Mouse (Mus musculus) limb, embryonic 13.5 days (tissue): ENCODE measurements around the gene Gtpbp1. TPM values are rescaled to one million over a fixed set of nuclear protein-coding genes. Genes with fewer than 3 reads are reported as not detected.
A peak's percentile ranks its signal among the peaks of the same experiment; 100 is the strongest.

Experiments
- ATAC-seq: fragments of 200-750 bp; cut with Nextera tagmentation; 2 replicates; pipeline ENCODE4 v1.8.0; 2017; ENCODE audit warnings: low read depth, moderate number of reproducible peaks, moderate TSS enrichment; ENCODE audit not compliant: low FRiP score
- H3K27ac ChIP-seq: fragments of 300-500 bp; sonication (generic); 2 replicates; pipeline ENCODE4 v1.5.1; 2015; ENCODE audit warnings: inconsistent platforms, mild to moderate bottlenecking, moderate library complexity
- H3K27me3 ChIP-seq: fragments of 300-500 bp; sonication (generic); 2 replicates; pipeline ENCODE4 v1.6.1; 2015; ENCODE audit warnings: mild to moderate bottlenecking, inconsistent platforms
- H3K36me3 ChIP-seq: fragments of 300-500 bp; sonication (generic); 2 replicates; pipeline ENCODE4 v1.6.1; 2015; ENCODE audit warnings: inconsistent platforms, mild to moderate bottlenecking, moderate library complexity
- H3K4me1 ChIP-seq: fragments of 300-500 bp; sonication (generic); 2 replicates; pipeline ENCODE4 v1.6.1; 2015; ENCODE audit warnings: inconsistent platforms
- H3K4me2 ChIP-seq: fragments of 300-500 bp; sonication (generic); replicated peaks from 2 replicates; pipeline ENCODE4 v1.6.1; 2015; ENCODE audit warnings: inconsistent platforms, mild to moderate bottlenecking, moderate library complexity
- H3K4me3 ChIP-seq: fragments of 300-500 bp; sonication (generic); 2 replicates; pipeline ENCODE4 v1.5.1; 2015; ENCODE audit warnings: moderate library complexity, mild to moderate bottlenecking, inconsistent platforms
- H3K9ac ChIP-seq: fragments of 300-500 bp; sonication (generic); 2 replicates; pipeline ENCODE4 v1.6.1; 2015; ENCODE audit warnings: mild to moderate bottlenecking, inconsistent platforms
- H3K9me3 ChIP-seq: fragments of 300-500 bp; sonication (generic); 2 replicates; pipeline ENCODE4 v1.6.1; 2016; ENCODE audit warnings: inconsistent platforms
- WGBS: fragments of 180-500 bp; shearing (Covaris S2); methylation state at CpG from one replicate; pipeline ENCODE4 v1.1.7; 2015; 5-methylcytosine and 5-hydroxymethylcytosine counted together
- polyA plus RNA-seq: library from polyadenylated mRNA; unstranded; fragments of >200 nt; fragmentation: Nextera tagmentation; extraction: Ambion mirVana; gene quantifications from 2 replicates; pipeline ENCODE4 v1.2.1, GENCODE M21; 2015

Gene Gtpbp1
- polyA plus RNA-seq, 1 experiment from 2014 or later: 40.8 TPM

DNA sequence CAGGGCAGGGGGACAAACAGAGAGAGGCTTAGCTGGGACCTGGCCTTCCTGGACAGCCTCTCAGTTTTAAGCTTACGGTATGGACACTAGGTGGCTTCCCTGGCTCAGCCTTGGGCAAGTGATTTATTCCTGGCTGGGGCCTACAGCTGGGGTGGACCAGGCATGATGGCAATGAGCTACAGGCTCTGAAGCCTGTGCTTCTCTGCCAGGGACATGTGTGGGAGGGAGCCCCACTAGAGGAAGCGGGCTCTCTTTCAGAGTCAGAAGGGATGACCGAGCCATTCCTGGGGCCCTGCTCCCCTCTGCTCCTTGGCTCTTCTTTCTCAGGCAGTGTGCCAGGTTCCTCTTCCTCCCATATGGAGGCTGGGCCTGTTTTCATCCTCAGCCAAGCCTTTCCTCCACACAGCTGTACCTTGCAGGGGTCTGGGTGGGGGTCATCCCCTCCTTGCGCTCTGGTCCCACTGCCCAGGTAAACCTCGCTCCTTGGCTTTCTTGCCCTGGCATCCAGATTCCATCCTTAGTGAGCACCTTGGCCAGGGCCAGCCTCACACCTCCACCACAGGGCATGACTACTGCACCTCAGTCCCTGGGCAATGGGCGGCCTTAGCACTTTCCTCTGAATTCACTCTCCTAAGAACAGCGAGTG is 73.1 kb downstream of the Gtpbp1 start:
- Histone ChIP-seq H3K36me3 (peaks cover 50% of the 10 kb centered on the region), H3K27ac (no peak overlapping the region), H3K27me3 (no peaks in the 10 kb centered on the region), H3K9me3 (no peaks in the 10 kb centered on the region), H3K4me2 (no peak overlapping the region), H3K9ac (no peak overlapping the region; the same call in 1 of the 2 replicates), H3K4me1 (0 out of 2 replicates have a peak, but pooled peaks cover 5% of the 10 kb centered on the region), H3K4me3 (no peak overlapping the region)
- ATAC-seq: no peak
- 91% methylated on average over 7 of the region's 7 CpGs for WGBS

DNA sequence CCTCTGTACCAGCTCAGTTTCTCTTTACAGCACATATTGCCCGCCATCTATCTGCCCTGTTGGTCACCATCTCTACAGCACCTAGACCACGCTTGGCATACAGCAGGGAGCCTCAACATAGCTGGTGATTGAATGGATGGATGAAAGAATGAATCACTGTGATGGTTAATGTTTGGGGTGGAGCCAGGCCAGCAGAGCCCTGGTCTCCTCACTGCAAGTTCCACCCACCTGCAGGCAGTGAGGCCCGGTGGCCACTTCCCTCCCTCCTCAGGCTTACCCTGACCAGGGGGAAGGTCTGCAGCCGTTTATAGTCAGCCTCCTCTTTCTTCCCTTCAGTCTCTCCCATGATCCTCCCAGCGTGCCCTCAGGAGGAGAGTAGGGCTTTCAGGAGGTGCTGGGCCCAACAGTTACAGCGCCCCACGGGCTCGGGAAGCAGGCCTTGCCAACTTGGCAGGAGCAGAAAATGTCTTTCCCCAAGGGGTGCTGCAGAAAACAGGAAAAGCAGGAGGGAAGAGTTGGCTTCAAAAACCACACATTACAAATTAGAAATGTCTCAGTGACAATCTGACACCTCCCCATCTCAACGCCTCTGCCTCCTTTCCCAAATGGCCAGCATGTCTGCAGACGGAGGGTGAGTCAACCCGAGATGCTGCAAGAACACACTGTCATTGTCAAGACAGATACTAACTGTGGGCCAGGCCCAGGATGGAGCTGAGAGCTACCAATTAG is 74.1 kb downstream of the Gtpbp1 start:
- WGBS: 77% methylated on average over 11 of the region's 11 CpGs
- Histone ChIP-seq H3K4me2 (no peak overlapping the region), H3K4me3 (no peak overlapping the region), H3K9me3 (no peaks in the 10 kb centered on the region), H3K27me3 (no peaks in the 10 kb centered on the region), H3K36me3 (peaks cover 50% of the 10 kb centered on the region), H3K4me1 (0 out of 2 replicates have a peak, but pooled peaks cover 5% of the 10 kb centered on the region), H3K27ac (no peak overlapping the region), H3K9ac (no peak overlapping the region)
- no peak for ATAC-seq

DNA sequence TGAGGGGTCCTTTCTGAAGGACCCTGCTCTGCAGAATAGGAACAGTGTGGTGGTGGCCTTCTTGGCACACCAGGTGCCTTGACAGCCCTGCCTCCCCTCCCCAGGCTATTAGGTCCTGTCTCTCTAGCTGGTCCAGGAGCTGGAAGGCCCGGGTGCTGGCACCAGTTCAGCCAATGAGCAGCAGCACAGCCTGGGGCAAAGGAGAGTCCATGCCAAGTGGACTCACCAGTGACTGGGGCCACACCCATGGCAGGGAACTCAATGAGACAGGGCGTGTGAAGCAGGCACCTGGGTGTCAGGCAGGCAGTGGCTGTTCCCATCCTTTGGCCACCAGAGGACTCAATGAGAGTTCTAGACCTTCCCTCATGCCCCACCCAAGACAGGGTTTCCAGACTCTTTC is 74.7 kb downstream of the Gtpbp1 start:
- H3K36me3 ChIP-seq: peaks cover 50% of the 10 kb centered on the region
- H3K27ac ChIP-seq: no peak overlapping the region
- H3K4me1 ChIP-seq: 0 out of 2 replicates have a peak, but pooled peaks cover 5% of the 10 kb centered on the region
- no peak overlapping the region for H3K9ac ChIP-seq
- no peak overlapping the region for H3K4me2 ChIP-seq
- no peak overlapping the region for H3K4me3 ChIP-seq
- no peaks in the 10 kb centered on the region for H3K9me3 ChIP-seq
- WGBS: 79% methylated on average over 2 of the region's 2 CpGs
- no peaks in the 10 kb centered on the region for H3K27me3 ChIP-seq
- no peak for ATAC-seq

DNA sequence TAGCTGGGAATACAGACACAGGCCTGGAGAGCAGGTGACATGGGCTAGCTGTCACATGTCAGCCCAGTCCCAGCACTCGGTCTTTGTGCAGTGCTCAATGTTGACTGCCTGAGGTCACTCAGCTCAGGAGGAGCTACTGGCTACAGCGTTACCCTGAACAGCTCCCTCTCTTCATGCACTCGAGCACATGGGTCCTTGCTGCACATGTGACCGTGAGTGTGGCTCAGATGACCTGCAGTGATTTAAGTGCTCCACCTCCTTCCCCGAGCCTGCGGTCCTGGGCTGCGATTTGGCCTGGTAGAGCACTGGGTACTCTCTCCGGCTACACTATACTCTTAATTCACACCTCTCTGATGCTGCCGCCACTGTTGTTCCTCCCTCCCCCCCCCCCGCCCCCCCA is 75.5 kb downstream of the Gtpbp1 start:
- Histone ChIP-seq H3K27ac (no peak overlapping the region), H3K4me1 (peaks cover 12% of the 10 kb centered on the region), H3K27me3 (no peaks in the 10 kb centered on the region), H3K36me3 (peaks cover 43% of the 10 kb centered on the region), H3K4me3 (no peak overlapping the region), H3K9ac (no peak overlapping the region), H3K4me2 (no peak overlapping the region), H3K9me3 (no peaks in the 10 kb centered on the region)
- 49% methylated on average over 10 of the region's 10 CpGs for WGBS
- no peak for ATAC-seq

DNA sequence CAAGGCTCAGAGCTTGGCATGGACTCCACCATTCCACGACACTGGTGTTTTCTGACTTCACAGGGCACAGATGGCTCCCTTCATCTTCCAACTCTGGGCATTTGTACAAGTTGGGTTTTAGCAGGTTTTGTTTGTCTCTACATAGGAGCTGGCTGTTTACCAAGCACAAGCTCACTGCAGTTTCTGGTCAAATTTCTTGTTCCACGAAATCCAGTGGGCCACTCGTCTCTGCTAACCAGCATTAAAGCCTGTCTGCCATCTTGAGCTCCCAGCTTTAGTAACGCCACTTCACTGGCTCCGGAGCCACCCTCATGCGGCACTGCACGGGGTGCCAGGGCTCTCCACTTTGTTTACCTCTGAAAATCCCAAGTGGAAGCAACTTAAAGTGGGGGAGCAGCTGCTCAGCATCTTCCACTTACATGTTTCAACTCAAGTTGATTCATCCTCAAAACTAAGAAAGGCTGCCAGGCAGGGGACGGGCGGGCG is 76.0 kb downstream of the Gtpbp1 start:
- Histone ChIP-seq H3K4me3 (no peak overlapping the region), H3K36me3 (peaks cover 39% of the 10 kb centered on the region), H3K4me1 (peaks cover 16% of the 10 kb centered on the region), H3K9ac (no peak overlapping the region), H3K27me3 (no peaks in the 10 kb centered on the region), H3K9me3 (no peaks in the 10 kb centered on the region), H3K27ac (no peak overlapping the region), H3K4me2 (no peak overlapping the region)
- WGBS: 88% methylated on average over 10 of the region's 10 CpGs
- ATAC-seq: no peak

DNA sequence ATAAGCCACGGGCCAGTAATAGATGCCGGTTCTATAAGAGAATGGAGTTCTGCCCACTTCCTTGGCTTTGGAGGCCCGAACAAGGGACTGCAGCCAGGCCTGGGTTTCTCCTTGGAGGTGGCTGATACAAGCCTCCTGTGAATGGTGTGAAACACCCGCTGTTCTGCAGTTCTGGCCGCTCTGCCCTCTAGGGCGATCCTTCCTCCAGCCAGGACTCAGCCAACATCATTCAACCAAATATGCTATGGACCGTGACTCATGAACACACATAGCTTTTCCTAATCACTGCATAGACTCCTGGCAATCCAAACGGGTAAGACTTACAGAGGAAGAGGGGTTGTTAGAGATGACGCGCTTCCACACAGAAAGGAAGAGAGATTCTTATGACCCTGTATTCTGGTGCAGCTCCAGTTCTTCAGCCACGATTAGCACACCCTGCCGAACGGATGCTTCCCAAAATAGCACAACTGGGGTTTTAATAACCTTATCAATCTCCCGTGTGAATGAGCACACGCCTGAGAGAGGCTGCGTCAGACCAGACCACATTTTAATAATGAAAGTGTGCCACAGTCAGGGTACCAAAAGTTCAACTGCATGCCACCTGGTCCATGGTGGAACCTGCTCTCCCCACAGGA is 76.8 kb downstream of the Gtpbp1 start:
- no peak overlapping the region for H3K27ac ChIP-seq

DNA sequence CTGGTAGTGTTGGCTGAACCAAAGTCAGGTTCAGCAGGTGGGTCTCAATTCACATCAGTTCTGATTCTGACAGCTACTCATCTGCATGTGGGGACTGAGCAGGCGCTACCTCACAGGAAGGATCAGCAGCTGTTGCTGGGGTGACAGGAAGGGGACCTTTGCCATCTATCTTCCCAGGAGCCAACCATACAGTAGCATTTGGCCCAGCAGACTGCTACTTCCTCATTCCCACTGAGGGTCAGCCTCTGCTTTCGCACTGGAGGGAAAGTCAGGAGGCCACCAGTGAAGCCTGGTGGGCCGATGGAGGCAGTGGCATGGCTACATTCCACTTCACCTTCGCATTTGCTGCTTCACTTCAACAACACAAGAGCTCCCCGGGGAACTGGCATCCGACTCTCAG is 77.7 kb downstream of the Gtpbp1 start:
- Histone ChIP-seq H3K9ac (no peak overlapping the region), H3K4me1 (peaks cover 19% of the 10 kb centered on the region), H3K4me2 (no peak overlapping the region), H3K27me3 (no peaks in the 10 kb centered on the region), H3K9me3 (no peaks in the 10 kb centered on the region), H3K4me3 (no peak overlapping the region), H3K27ac (no peak overlapping the region), H3K36me3 (peaks cover 22% of the 10 kb centered on the region)
- WGBS: 74% methylated on average over 6 of the region's 6 CpGs
- ATAC-seq: no peak

More for the DNA sequence above, 76.8 kb downstream of the Gtpbp1 start:
- ATAC-seq: no peak
- 85% methylated on average over 16 of the region's 16 CpGs for WGBS
- Histone ChIP-seq H3K27me3 (no peaks in the 10 kb centered on the region), H3K4me2 (no peak overlapping the region), H3K36me3 (peaks cover 31% of the 10 kb centered on the region), H3K4me1 (peaks cover 16% of the 10 kb centered on the region), H3K4me3 (no peak overlapping the region), H3K9me3 (no peaks in the 10 kb centered on the region), H3K9ac (no peak overlapping the region)

DNA sequence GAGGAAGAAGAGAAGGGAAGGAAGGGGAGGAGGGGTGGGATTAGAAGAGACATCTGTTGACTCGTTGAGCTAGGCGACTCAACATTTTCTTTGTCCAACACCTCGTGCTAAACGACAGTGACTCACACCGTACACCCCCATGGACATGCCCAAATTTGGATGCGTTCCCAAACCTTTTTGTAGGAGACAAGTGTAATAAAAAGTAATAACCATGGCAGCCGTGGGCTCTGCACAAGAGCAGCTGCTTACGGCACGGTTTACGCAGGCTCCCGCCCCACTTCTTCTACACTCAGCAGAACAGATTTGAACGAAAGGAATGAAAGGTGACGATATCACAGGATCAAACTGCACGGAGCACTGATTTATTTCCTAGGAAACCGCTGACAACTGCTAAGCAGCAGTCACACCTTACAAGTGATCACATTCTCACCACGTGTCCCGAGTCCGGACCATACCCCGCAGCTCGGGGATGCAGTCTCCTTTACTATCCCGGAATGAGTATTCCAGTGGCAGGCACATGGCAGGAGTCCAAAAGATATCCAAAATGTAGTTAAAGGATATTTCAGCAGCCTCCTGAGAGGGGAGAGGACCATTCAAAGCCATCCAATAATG is 80.1 kb downstream of the Gtpbp1 start:
- ATAC-seq: no peak
- H3K9ac ChIP-seq: peak overlapping the region; percentile 39; the same call in 1 of the 2 replicates
- H3K9me3 ChIP-seq: no peaks in the 10 kb centered on the region
- peaks cover 30% of the 10 kb centered on the region for H3K4me1 ChIP-seq
- peaks cover 2% of the 10 kb centered on the region; the same call in 1 of the 2 replicates for H3K36me3 ChIP-seq
- WGBS: 56% methylated on average over 21 of the region's 21 CpGs
- H3K27me3 ChIP-seq: no peaks in the 10 kb centered on the region
- H3K4me3 ChIP-seq: no peak overlapping the region
- no peak overlapping the region for H3K27ac ChIP-seq
- peak overlapping the region; percentile 17 for H3K4me2 ChIP-seq

Other genes starting within 250 kb of the Gtpbp1 start
- 109 and 116 TPM in 2 replicates for gene Csnk1e, start 235.3 kb upstream of the Gtpbp1 start, polyA plus RNA-seq
- gene Kcnj4, start 185.6 kb upstream of the Gtpbp1 start, polyA plus RNA-seq: not detected in 2 replicates
- gene Kdelr3, start 174.4 kb upstream of the Gtpbp1 start, polyA plus RNA-seq: 123 and 133 TPM in 2 replicates
- gene Ddx17, start 144.1 kb upstream of the Gtpbp1 start, polyA plus RNA-seq: 62.3 and 62.9 TPM in 2 replicates
- gene Dmc1, start 85.7 kb upstream of the Gtpbp1 start, polyA plus RNA-seq: 2.7 and 3.2 TPM in 2 replicates
- 1.4 and 2.2 TPM in 2 replicates for gene Fam227a, start 31.9 kb upstream of the Gtpbp1 start, polyA plus RNA-seq
- 55.1 and 59.5 TPM in 2 replicates for gene Cby1, start 31.6 kb upstream of the Gtpbp1 start, polyA plus RNA-seq
- 221 and 226 TPM in 2 replicates for gene Tomm22, start 20.0 kb upstream of the Gtpbp1 start, polyA plus RNA-seq
- gene Josd1, start 2.9 kb upstream of the Gtpbp1 start, polyA plus RNA-seq: 24.8 and 26.7 TPM in 2 replicates
- 5.5 and 7.8 TPM in 2 replicates for gene Sun2, start 51.7 kb downstream of the Gtpbp1 start, polyA plus RNA-seq
- gene Dnal4, start 87.0 kb downstream of the Gtpbp1 start, polyA plus RNA-seq: 69.5 and 74.1 TPM in 2 replicates
- 2.7 and 2.9 TPM in 2 replicates for gene Nptxr, start 113.9 kb downstream of the Gtpbp1 start, polyA plus RNA-seq
- 0.46 and 0.60 TPM in 2 replicates for gene Npcd, start 143.4 kb downstream of the Gtpbp1 start, polyA plus RNA-seq
- gene Cbx6, start 143.8 kb downstream of the Gtpbp1 start, polyA plus RNA-seq: 45.4 and 54.5 TPM in 2 replicates
- gene Apobec3, start 200.8 kb downstream of the Gtpbp1 start, polyA plus RNA-seq: 13.5 and 14.1 TPM in 2 replicates